Comparison of ENCODE assay signal across 7 mouse cellular contexts in the genomic region with DNA sequence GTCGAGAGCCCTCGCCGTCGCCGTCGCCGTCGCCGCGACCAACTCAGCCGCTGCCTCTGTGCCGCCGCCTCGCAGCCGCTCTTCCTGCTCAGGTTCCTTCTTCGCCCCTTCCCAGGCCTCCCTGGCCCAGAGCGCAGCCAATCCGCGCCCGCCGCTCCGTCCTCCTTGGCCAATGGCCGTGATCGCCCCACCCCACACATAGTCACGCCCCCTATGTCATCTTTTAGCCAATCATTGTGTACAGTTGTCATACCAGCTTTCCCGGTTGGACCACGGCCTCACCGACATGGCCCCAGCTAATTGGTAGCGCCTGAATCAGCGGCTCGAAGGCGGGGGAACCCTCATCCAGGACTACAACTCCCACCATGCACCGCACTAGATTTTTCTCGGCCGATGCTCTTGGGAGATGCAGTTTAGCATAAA. TPM values are rescaled to one million over a fixed set of nuclear protein-coding genes. Genes with fewer than 3 reads are reported as not detected.
DNase-seq lines count a peak whose midpoint lies in the region; ATAC-seq lines count a peak whose summit lies in the region.

Gene Sel1l (minus strand): TSS at position 113 of the 423 bp plus-strand sequence.

- peak within 1 kb of the TSS; percentile 80 for H3K9ac ChIP-seq in embryonic facial prominence, embryonic 11.5 days (replicated peaks; ENCODE audit: low read length)
- H3K9ac ChIP-seq in midbrain, embryonic 13.5 days (replicated peaks) = peak within 1 kb of the TSS; percentile 81

- H3K36me3 ChIP-seq in embryonic facial prominence, embryonic 11.5 days (replicated peaks; ENCODE audit: control insufficient read depth, insufficient read depth, low read depth, low read length) = no peaks in the 10 kb centered on the region
- H3K36me3 ChIP-seq in limb, embryonic 10.5 days = peaks cover 3% of the 10 kb centered on the region; the same call in 1 of the 2 replicates
- no peaks in the 10 kb centered on the region; the same call in 1 of the 2 replicates for H3K36me3 ChIP-seq in midbrain, embryonic 13.5 days

- H3K27me3 ChIP-seq in embryonic facial prominence, embryonic 11.5 days (ENCODE audit: control insufficient read depth, insufficient read depth, low read length) = no peaks in the 10 kb centered on the region
- H3K27me3 ChIP-seq in limb, embryonic 10.5 days (ENCODE audit: low read depth, poor library complexity, severe bottlenecking) = no peaks in the 10 kb centered on the region
- H3K27me3 ChIP-seq in midbrain, embryonic 13.5 days = no peaks in the 10 kb centered on the region

- under 1% methylated on average over 35 of the region's 35 CpGs for WGBS in embryonic facial prominence, embryonic 11.5 days
- whole genome bisulfite sequencing in limb, embryonic 10.5 days = under 1% methylated on average over 34 of the region's 35 CpGs
- WGBS in midbrain, embryonic 13.5 days = under 1% methylated on average over 35 of the region's 35 CpGs

- no peak within 1 kb of the TSS for H3K27ac ChIP-seq in embryonic facial prominence, embryonic 11.5 days (replicated peaks; ENCODE audit: low read depth, low read length)
- peak within 1 kb of the TSS; percentile 88 for H3K27ac ChIP-seq in limb, embryonic 10.5 days
- peak within 1 kb of the TSS; percentile 59; the same call in 1 of the 2 replicates for H3K27ac ChIP-seq in midbrain, embryonic 13.5 days

- no peaks in the 10 kb centered on the region for H3K9me3 ChIP-seq in embryonic facial prominence, embryonic 11.5 days (replicated peaks; ENCODE audit: control insufficient read depth, low read length)
- no peaks in the 10 kb centered on the region for H3K9me3 ChIP-seq in limb, embryonic 10.5 days (replicated peaks)
- H3K9me3 ChIP-seq in midbrain, embryonic 13.5 days = no peaks in the 10 kb centered on the region

- peak within 1 kb of the TSS; percentile 86 for H3K4me3 ChIP-seq in embryonic facial prominence, embryonic 11.5 days (ENCODE audit: low read depth, low read length)
- H3K4me3 ChIP-seq in limb, embryonic 10.5 days = peak within 1 kb of the TSS; percentile 84
- peak within 1 kb of the TSS; percentile 63 for H3K4me3 ChIP-seq in midbrain, embryonic 13.5 days (replicated peaks)

- H3K4me1 ChIP-seq in embryonic facial prominence, embryonic 11.5 days (ENCODE audit: control insufficient read depth, insufficient read depth, low read length) = no peaks in the 10 kb centered on the region
- peaks cover 15% of the 10 kb centered on the region for H3K4me1 ChIP-seq in limb, embryonic 10.5 days
- H3K4me1 ChIP-seq in midbrain, embryonic 13.5 days (replicated peaks) = peaks cover 28% of the 10 kb centered on the region

- DNase-seq in adrenal gland, postnatal 14 days = peak; percentile 98
- peak; percentile 99 for DNase-seq in embryonic facial prominence, embryonic 11.5 days (ENCODE audit: low spot score)
- peak; percentile 99 for DNase-seq in kidney, adult 11 months
- DNase-seq in limb, embryonic 10.5 days (ENCODE audit: low spot score) = peak; percentile 95
- DNase-seq in spleen, adult 12 weeks (ENCODE audit: low spot score) = peak; percentile 97

- peak; percentile 100 for ATAC-seq in embryonic facial prominence, embryonic 11.5 days (replicated peaks; ENCODE audit: insufficient number of reproducible peaks, low FRiP score, low TSS enrichment, low read depth)
- ATAC-seq in granulocyte monocyte progenitor cell, adult 5-6 weeks (replicated peaks; ENCODE audit: poor library complexity, severe bottlenecking) = peak; percentile 96
- peak; percentile 100 for ATAC-seq in midbrain, embryonic 13.5 days

- peak within 1 kb of the TSS; percentile 86 for H3K4me2 ChIP-seq in embryonic facial prominence, embryonic 11.5 days (ENCODE audit: low read depth, low read length)
- peak within 1 kb of the TSS; percentile 87 for H3K4me2 ChIP-seq in midbrain, embryonic 13.5 days (replicated peaks)

RNA-seq across cellular contexts. Expression of gene Sel1l, which starts in this region (rescaled TPM):
- 148 and 153 TPM in 2 replicates for total RNA-seq in adrenal gland, postnatal 14 days (2021)
- 68.8 and 69.8 TPM in 2 replicates for polyA plus RNA-seq in embryonic facial prominence, embryonic 11.5 days (2014; fragmentation: Nextera tagmentation; extraction: Ambion mirVana)
- total RNA-seq in granulocyte monocyte progenitor cell, adult 5-6 weeks (2014; fragmentation: Nextera tagmentation) = 59.7 and 86.7 TPM in 2 replicates
- total RNA-seq in granulocyte monocyte progenitor cell, adult 5-6 weeks (2017) = 53.3 and 81.5 TPM in 2 replicates
- 50.2 and 61.9 TPM in 2 replicates for polyA plus RNA-seq in limb, embryonic 10.5 days (2016; fragmentation: Nextera tagmentation; extraction: Ambion mirVana)
- 102 and 105 TPM in 2 replicates for polyA plus RNA-seq in midbrain, embryonic 13.5 days (2015; fragmentation: Nextera tagmentation; extraction: Ambion mirVana)
